Mouse (Mus musculus) heart, postnatal 10 days (tissue): ENCODE data around the gene Sh3bp5. TPM values are rescaled to one million over a fixed set of nuclear protein-coding genes. Genes with fewer than 3 reads are reported as not detected.
A peak's percentile ranks its signal among the peaks of the same experiment; 100 is the strongest.

ENCODE experiments used
- DNase-seq, 2 experiments: peaks; one replicate each; pipeline ENCODE4 v3.0.0; 2021
- intact Hi-C: fragments of 180-260 bp; cut with DNase I; formaldehyde crosslinking; loops from one replicate; pipeline ENCODE4 v1.15.1; 2025
- total RNA-seq, 2 experiments: library from RNA; stranded (reverse); gene quantifications; 2 replicates each; pipeline ENCODE4 v1.2.3; 2021

Sh3bp5 gene
- total RNA-seq, 2 experiments from 2014 or later, result 59.7 to 65.1 TPM

- no peak for DNase-seq
- intact Hi-C loops, result loop anchor here (2.0 kb wide), 1 partner anchor 18 kb away; no protein-coding TSS in a partner anchor
These were observed 1.5 kb downstream of the Sh3bp5 start for GRCm38 (mm10) chr14:31434426-31434825.

GRCm38 (mm10) chr14:31433851-31434360 lies 2.0 kb downstream of the Sh3bp5 start:
- intact Hi-C loops, result loop anchor here (2.0 kb wide), 1 partner anchor 17 kb away; no protein-coding TSS in a partner anchor
- no peak for DNase-seq

- intact Hi-C loops, result no loop called here
- no peak for DNase-seq
These were observed 2.8 kb downstream of the Sh3bp5 start for GRCm38 (mm10) chr14:31433126-31433525.

GRCm38 (mm10) chr14:31432424-31432823 lies 3.5 kb downstream of the Sh3bp5 start:
- intact Hi-C loops, result no loop called here
- no peak for DNase-seq

- intact Hi-C loops, result no loop called here
- peak in 1 of 2 experiments; percentile 53 for DNase-seq
These were observed 4.0 kb downstream of the Sh3bp5 start for GRCm38 (mm10) chr14:31431789-31432330.

GRCm38 (mm10) chr14:31429004-31429395 lies 6.9 kb downstream of the Sh3bp5 start:
- intact Hi-C loops, result loop anchor here (2.0 kb wide), 1 partner anchor 16 kb away; no protein-coding TSS in a partner anchor
- DNase-seq, result no peak

GRCm38 (mm10) chr14:31428211-31429003 lies 7.5 kb downstream of the Sh3bp5 start:
- peak; percentile 84 to 86 for DNase-seq
- intact Hi-C loops, result loop anchor here (2.0 kb wide), 1 partner anchor 16 kb away; no protein-coding TSS in a partner anchor

- intact Hi-C loops, result no loop called here
- peak; percentile 84 to 85 for DNase-seq
These were observed 12.7 kb downstream of the Sh3bp5 start for GRCm38 (mm10) chr14:31422961-31423791.

GRCm38 (mm10) chr14:31422395-31422794 lies 13.5 kb downstream of the Sh3bp5 start:
- no peak for DNase-seq
- intact Hi-C loops, result no loop called here

- intact Hi-C loops, result no loop called here
- no peak for DNase-seq
These were observed 14.2 kb downstream of the Sh3bp5 start for GRCm38 (mm10) chr14:31421509-31422295.

GRCm38 (mm10) chr14:31420985-31421384 lies 14.9 kb downstream of the Sh3bp5 start:
- intact Hi-C loops, result no loop called here
- no peak for DNase-seq

GRCm38 (mm10) chr14:31420562-31420961 lies 15.3 kb downstream of the Sh3bp5 start:
- DNase-seq, result no peak
- intact Hi-C loops, result no loop called here

GRCm38 (mm10) chr14:31420135-31420534 lies 15.7 kb downstream of the Sh3bp5 start:
- DNase-seq, result no peak
- intact Hi-C loops, result no loop called here

GRCm38 (mm10) chr14:31419279-31419678 lies 16.6 kb downstream of the Sh3bp5 start:
- intact Hi-C loops, result no loop called here
- DNase-seq, result peak in 1 of 2 experiments; percentile 4

GRCm38 (mm10) chr14:31416835-31417549 lies 18.9 kb downstream of the Sh3bp5 start:
- no peak for DNase-seq
- intact Hi-C loops, result loop anchor here (2.0 kb wide), 1 partner anchor 18 kb away; no protein-coding TSS in a partner anchor

GRCm38 (mm10) chr14:31416411-31416810 lies 19.5 kb downstream of the Sh3bp5 start:
- intact Hi-C loops, result loop anchor here (2.0 kb wide), 1 partner anchor 18 kb away; no protein-coding TSS in a partner anchor
- no peak for DNase-seq

- intact Hi-C loops, result no loop called here
- peak; percentile 60 to 68 for DNase-seq
These were observed 20.9 kb downstream of the Sh3bp5 start for GRCm38 (mm10) chr14:31414967-31415376.

- DNase-seq, result no peak
- intact Hi-C loops, result no loop called here
These were observed 21.5 kb downstream of the Sh3bp5 start for GRCm38 (mm10) chr14:31414235-31414966.
